Mouse (Mus musculus): Measurements from ENCODE around the gene Stx18.

The Stx18 gene

GRCm38 (mm10) chr5:38140893-38141292, 102.4 kb downstream of the Stx18 start:
- DNase-seq: no peak

GRCm38 (mm10) chr5:38146524-38146923, 108.0 kb downstream of the Stx18 start:
- DNase-seq: no peak

- DNase-seq: no peak
Observed at GRCm38 (mm10) chr5:38151264-38151663, 112.7 kb downstream of the Stx18 start.

GRCm38 (mm10) chr5:38152201-38153108, 113.9 kb downstream of the Stx18 start:
- no peak for DNase-seq

GRCm38 (mm10) chr5:38153636-38154035, 115.1 kb downstream of the Stx18 start:
- DNase-seq: no peak

- no peak for DNase-seq
Observed at GRCm38 (mm10) chr5:38157481-38158020, 119.0 kb downstream of the Stx18 start.

- no peak for DNase-seq
Observed at GRCm38 (mm10) chr5:38158501-38158946, 120.0 kb downstream of the Stx18 start.

GRCm38 (mm10) chr5:38158947-38159633, 120.5 kb downstream of the Stx18 start:
- peak in 1 of 2 experiments; percentile 4 for DNase-seq

GRCm38 (mm10) chr5:38159634-38160413, 121.3 kb downstream of the Stx18 start, which contains the start of gene Nsg1:
Gene Nsg1 (minus strand): TSS chr5:38159907.
- no peak for DNase-seq

- DNase-seq: no peak
Observed at GRCm38 (mm10) chr5:38168497-38168896, 130.0 kb downstream of the Stx18 start.

- no peak for DNase-seq
Observed at GRCm38 (mm10) chr5:38173766-38174165, 135.2 kb downstream of the Stx18 start.

- DNase-seq: no peak
Observed at GRCm38 (mm10) chr5:38174256-38174912, 135.8 kb downstream of the Stx18 start.

- DNase-seq: no peak
Observed at GRCm38 (mm10) chr5:38184688-38185285, 146.2 kb downstream of the Stx18 start.

- DNase-seq: no peak
Observed at GRCm38 (mm10) chr5:38187006-38187405, 148.5 kb downstream of the Stx18 start.
